11 mouse cellular contexts compared by ENCODE assay signal in the genomic region with DNA sequence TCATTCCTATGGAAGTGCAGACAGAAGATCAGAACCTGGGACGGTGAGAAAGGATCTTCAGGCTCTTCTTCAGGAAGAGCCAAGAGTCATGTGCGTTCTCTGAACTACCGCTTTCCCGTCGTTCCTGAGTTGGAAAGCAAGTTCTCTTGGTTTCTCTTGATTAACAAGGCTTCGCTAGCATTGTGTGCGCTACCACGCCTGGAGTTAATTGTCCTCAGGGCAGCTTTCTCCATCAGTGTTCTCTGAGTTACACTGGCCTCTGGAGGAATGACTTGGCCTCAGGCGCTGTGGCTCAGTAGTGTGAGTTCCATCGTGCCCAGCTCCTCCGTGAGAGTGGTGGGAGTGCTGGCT.
DNase-seq lines count a peak whose midpoint lies in the region; ATAC-seq lines count a peak whose summit lies in the region.
"Had no signal": no experiment of that assay in that cellular context is flagged by ENCODE, and none has a peak within 500 bp of the region (broad histone marks: within the 10 kb centered on the region; RNA-seq: fewer than 3 reads in every experiment).

No protein-coding gene starts in this region.

- no peak overlapping the region for H3K9ac ChIP-seq in limb, embryonic 12.5 days (replicated peaks)
- no peak overlapping the region for H3K9ac ChIP-seq in neural tube, embryonic 13.5 days
- H3K9ac ChIP-seq: liver, embryonic 14.5 days had no signal

- peak; percentile 29 to 50 for DNase-seq in cerebellum, postnatal 10 days
- DNase-seq in cerebellum, adult 8-10 months, result no peak
- peak; percentile 25 for DNase-seq in left cerebral cortex, postnatal 4 days
- DNase-seq in left cerebral cortex, adult 9 months (ENCODE audit: low spot score in 2 of 2), result no peak
- DNase-seq in ovary, adult 18-20 months (ENCODE audit: low spot score), result no peak
- no peak for DNase-seq in left cerebral cortex, postnatal 14 days (ENCODE audit: low spot score in 2 of 2)

- no peaks in the 10 kb centered on the region for H3K27me3 ChIP-seq in limb, embryonic 12.5 days
- H3K27me3 ChIP-seq in neural tube, embryonic 13.5 days, result peaks cover 5% of the 10 kb centered on the region; the same call in 1 of the 2 replicates

- no peaks in the 10 kb centered on the region for H3K36me3 ChIP-seq in limb, embryonic 12.5 days
- no peaks in the 10 kb centered on the region for H3K36me3 ChIP-seq in neural tube, embryonic 13.5 days

- ATAC-seq in limb, embryonic 12.5 days (ENCODE audit: insufficient number of reproducible peaks, insufficient read depth, low FRiP score, low TSS enrichment, low read depth), result no peak
- no peak for ATAC-seq in neural tube, embryonic 13.5 days (ENCODE audit: low read depth)

- no peak overlapping the region for H3K27ac ChIP-seq in limb, embryonic 12.5 days
- H3K27ac ChIP-seq in neural tube, embryonic 13.5 days (replicated peaks), result no peak overlapping the region
- H3K27ac ChIP-seq: layer of hippocampus, adult 2 months; liver, embryonic 14.5 days had no signal

- peak overlapping the region; percentile 16 for H3K4me3 ChIP-seq in limb, embryonic 12.5 days (replicated peaks)
- H3K4me3 ChIP-seq in neural tube, embryonic 13.5 days, result no peak overlapping the region
- H3K4me3 ChIP-seq: erythroblast, embryonic 14.5 days; layer of hippocampus, adult 2 months had no signal

- peaks cover 13% of the 10 kb centered on the region for H3K4me1 ChIP-seq in limb, embryonic 12.5 days (replicated peaks)
- peaks cover 24% of the 10 kb centered on the region for H3K4me1 ChIP-seq in neural tube, embryonic 13.5 days (replicated peaks)

- 22% methylated on average over 11 of the region's 11 CpGs for WGBS in limb, embryonic 12.5 days
- 34% methylated on average over 11 of the region's 11 CpGs for WGBS in neural tube, embryonic 13.5 days

- intact Hi-C loops in left cerebral cortex, postnatal 4 days (cut with DNase I), result loop anchor here (5.0 kb wide), 2 partner anchors 319 to 464 kb away; no protein-coding TSS in a partner anchor
- intact Hi-C loops in left cerebral cortex, postnatal 14 days (cut with DNase I), result loop anchor here (2.0 to 5.0 kb wide), 3 partner anchors 219 to 462 kb away; no protein-coding TSS in a partner anchor

- H3K4me2 ChIP-seq in limb, embryonic 12.5 days, result peak overlapping the region; percentile 51
- peak overlapping the region; percentile 13; the same call in 1 of the 2 replicates for H3K4me2 ChIP-seq in neural tube, embryonic 13.5 days

- no peaks in the 10 kb centered on the region for H3K9me3 ChIP-seq in limb, embryonic 12.5 days
- H3K9me3 ChIP-seq in neural tube, embryonic 13.5 days, result 0 out of 2 replicates have a peak, but pooled peaks cover 1% of the 10 kb centered on the region

Comparison
In these comparisons a context has a peak if more than half of its experiments do, and no peak if none do; other contexts are left out.
1. DNase-seq: peak in cerebellum, postnatal 10 days (2 of 2) and left cerebral cortex, postnatal 4 days (single experiment); none in cerebellum, adult 8-10 months (single experiment), left cerebral cortex, adult 9 months (0 of 2), ovary, adult 18-20 months (single experiment) and left cerebral cortex, postnatal 14 days (0 of 2).